Mouse (Mus musculus): ENCODE results near the gene Cyp11a1. TPM values are rescaled to one million over a fixed set of nuclear protein-coding genes. Genes with fewer than 3 reads are reported as not detected.

Gene Cyp11a1
- polyA plus RNA-seq, 1 experiment from 2014 or later, result 5.4 TPM

- WGBS, result 22% methylated on average over 13 of the region's 13 CpGs
- 0 out of 2 replicates have a peak, but pooled peaks cover 7% of the 10 kb centered on the region for H3K4me1 ChIP-seq
Observed at GRCm38 (mm10) chr9:57997511-57998031, 8.6 kb upstream of the Cyp11a1 start.

GRCm38 (mm10) chr9:57998032-57998659, 8.1 kb upstream of the Cyp11a1 start:
- H3K4me1 ChIP-seq, result 0 out of 2 replicates have a peak, but pooled peaks cover 7% of the 10 kb centered on the region
- H3K4me3 ChIP-seq (replicated peaks), result peak overlapping the region; percentile 23
- H3K36me3 ChIP-seq, result no peaks in the 10 kb centered on the region
- peak; percentile 47 for ATAC-seq (ENCODE audit: insufficient read depth, low FRiP score, low read depth)
- peak overlapping the region; percentile 50 for H3K4me2 ChIP-seq
- H3K27ac ChIP-seq, result no peak overlapping the region
- H3K9ac ChIP-seq, result no peak overlapping the region
- WGBS, result 2% methylated on average over 20 of the region's 20 CpGs
- 0 out of 2 replicates have a peak, but pooled peaks cover 14% of the 10 kb centered on the region for H3K27me3 ChIP-seq (replicated peaks)
- no peaks in the 10 kb centered on the region for H3K9me3 ChIP-seq

More at GRCm38 (mm10) chr9:57997511-57998031, 8.6 kb upstream of the Cyp11a1 start:
- Histone ChIP-seq H3K27ac (no peak overlapping the region), H3K9me3 (no peaks in the 10 kb centered on the region), H3K4me3 (replicated peaks) (peak overlapping the region; percentile 23), H3K27me3 (replicated peaks) (0 out of 2 replicates have a peak, but pooled peaks cover 14% of the 10 kb centered on the region), H3K36me3 (no peaks in the 10 kb centered on the region), H3K9ac (no peak overlapping the region), H3K4me2 (peak overlapping the region; percentile 50)
- peak; percentile 79; the same call in 1 of the 2 replicates for ATAC-seq (ENCODE audit: insufficient read depth, low FRiP score, low read depth)

GRCm38 (mm10) chr9:57998685-57999084, 7.5 kb upstream of the Cyp11a1 start:
- no peak overlapping the region for H3K27ac ChIP-seq
- H3K9me3 ChIP-seq, result no peaks in the 10 kb centered on the region
- H3K4me3 ChIP-seq (replicated peaks), result no peak overlapping the region
- no peak overlapping the region for H3K9ac ChIP-seq
- no peak for ATAC-seq (ENCODE audit: insufficient read depth, low FRiP score, low read depth)
- H3K36me3 ChIP-seq, result no peaks in the 10 kb centered on the region
- no peak overlapping the region for H3K4me2 ChIP-seq
- H3K27me3 ChIP-seq (replicated peaks), result 0 out of 2 replicates have a peak, but pooled peaks cover 14% of the 10 kb centered on the region
- 0 out of 2 replicates have a peak, but pooled peaks cover 7% of the 10 kb centered on the region for H3K4me1 ChIP-seq
- WGBS, result 58% methylated on average over 2 of the region's 2 CpGs

GRCm38 (mm10) chr9:57999676-58000075, 6.5 kb upstream of the Cyp11a1 start:
- H3K27me3 ChIP-seq (replicated peaks), result 0 out of 2 replicates have a peak, but pooled peaks cover 14% of the 10 kb centered on the region
- no peak for ATAC-seq (ENCODE audit: insufficient read depth, low FRiP score, low read depth)
- 47% methylated on average over 2 of the region's 2 CpGs for WGBS
- no peak overlapping the region for H3K27ac ChIP-seq
- no peak overlapping the region for H3K9ac ChIP-seq
- H3K4me1 ChIP-seq, result 0 out of 2 replicates have a peak, but pooled peaks cover 7% of the 10 kb centered on the region
- no peaks in the 10 kb centered on the region for H3K36me3 ChIP-seq
- H3K4me2 ChIP-seq, result no peak overlapping the region
- no peak overlapping the region for H3K4me3 ChIP-seq (replicated peaks)
- no peaks in the 10 kb centered on the region for H3K9me3 ChIP-seq

- no peak overlapping the region for H3K27ac ChIP-seq
- H3K9ac ChIP-seq, result no peak overlapping the region
- H3K27me3 ChIP-seq (replicated peaks), result 0 out of 2 replicates have a peak, but pooled peaks cover 4% of the 10 kb centered on the region
- 7% methylated on average over 2 of the region's 2 CpGs for WGBS
- no peak overlapping the region for H3K4me2 ChIP-seq
- ATAC-seq (ENCODE audit: insufficient read depth, low FRiP score, low read depth), result no peak
- H3K4me1 ChIP-seq, result no peaks in the 10 kb centered on the region
- no peak overlapping the region for H3K4me3 ChIP-seq (replicated peaks)
- H3K9me3 ChIP-seq, result no peaks in the 10 kb centered on the region
- H3K36me3 ChIP-seq, result no peaks in the 10 kb centered on the region
Observed at GRCm38 (mm10) chr9:58003272-58003671, 2.9 kb upstream of the Cyp11a1 start.

GRCm38 (mm10) chr9:58008336-58009014, 2.3 kb downstream of the Cyp11a1 start:
- Histone ChIP-seq H3K36me3 (no peaks in the 10 kb centered on the region), H3K4me1 (0 out of 2 replicates have a peak, but pooled peaks cover 7% of the 10 kb centered on the region), H3K9me3 (no peaks in the 10 kb centered on the region), H3K4me2 (no peak overlapping the region), H3K27ac (no peak overlapping the region), H3K4me3 (replicated peaks) (no peak overlapping the region), H3K27me3 (replicated peaks) (no peaks in the 10 kb centered on the region), H3K9ac (no peak overlapping the region)
- WGBS, result 72% methylated on average over 12 of the region's 12 CpGs
- ATAC-seq (ENCODE audit: insufficient read depth, low FRiP score, low read depth), result no peak

GRCm38 (mm10) chr9:58009015-58009362, 2.8 kb downstream of the Cyp11a1 start:
- Histone ChIP-seq H3K27me3 (replicated peaks) (no peaks in the 10 kb centered on the region), H3K9ac (no peak overlapping the region), H3K4me1 (0 out of 2 replicates have a peak, but pooled peaks cover 7% of the 10 kb centered on the region), H3K4me2 (no peak overlapping the region), H3K9me3 (no peaks in the 10 kb centered on the region), H3K27ac (no peak overlapping the region), H3K4me3 (replicated peaks) (no peak overlapping the region), H3K36me3 (no peaks in the 10 kb centered on the region)
- 8% methylated on average over 6 of the region's 6 CpGs for WGBS
- peak; percentile 58; the same call in 1 of the 2 replicates for ATAC-seq (ENCODE audit: insufficient read depth, low FRiP score, low read depth)

GRCm38 (mm10) chr9:58009588-58009987, 3.4 kb downstream of the Cyp11a1 start:
- Histone ChIP-seq H3K27ac (no peak overlapping the region), H3K4me1 (0 out of 2 replicates have a peak, but pooled peaks cover 7% of the 10 kb centered on the region), H3K9me3 (no peaks in the 10 kb centered on the region), H3K36me3 (no peaks in the 10 kb centered on the region), H3K4me3 (replicated peaks) (no peak overlapping the region), H3K27me3 (replicated peaks) (no peaks in the 10 kb centered on the region), H3K4me2 (no peak overlapping the region), H3K9ac (no peak overlapping the region)
- 57% methylated on average over 3 of the region's 3 CpGs for WGBS
- no peak for ATAC-seq (ENCODE audit: insufficient read depth, low FRiP score, low read depth)

GRCm38 (mm10) chr9:58011027-58011426, 4.8 kb downstream of the Cyp11a1 start:
- Histone ChIP-seq H3K9ac (no peak overlapping the region), H3K4me1 (0 out of 2 replicates have a peak, but pooled peaks cover 7% of the 10 kb centered on the region), H3K9me3 (no peaks in the 10 kb centered on the region), H3K4me2 (no peak overlapping the region), H3K27ac (no peak overlapping the region), H3K4me3 (replicated peaks) (no peak overlapping the region), H3K36me3 (no peaks in the 10 kb centered on the region), H3K27me3 (replicated peaks) (no peaks in the 10 kb centered on the region)
- no peak for ATAC-seq (ENCODE audit: insufficient read depth, low FRiP score, low read depth)
- WGBS, result 34% methylated on average over 7 of the region's 7 CpGs

- H3K36me3 ChIP-seq, result no peaks in the 10 kb centered on the region
- H3K4me1 ChIP-seq, result 0 out of 2 replicates have a peak, but pooled peaks cover 7% of the 10 kb centered on the region
- WGBS, result 72% methylated on average over 8 of the region's 8 CpGs
- H3K4me2 ChIP-seq, result no peak overlapping the region
- H3K4me3 ChIP-seq (replicated peaks), result no peak overlapping the region
- H3K9me3 ChIP-seq, result no peaks in the 10 kb centered on the region
- H3K27ac ChIP-seq, result no peak overlapping the region
- H3K9ac ChIP-seq, result no peak overlapping the region
- ATAC-seq (ENCODE audit: insufficient read depth, low FRiP score, low read depth), result no peak
- no peaks in the 10 kb centered on the region for H3K27me3 ChIP-seq (replicated peaks)
Observed at GRCm38 (mm10) chr9:58011552-58011951, 5.3 kb downstream of the Cyp11a1 start.

- ATAC-seq (ENCODE audit: insufficient read depth, low FRiP score, low read depth), result no peak
- Histone ChIP-seq H3K27ac (no peak overlapping the region), H3K27me3 (replicated peaks) (no peaks in the 10 kb centered on the region), H3K4me3 (replicated peaks) (no peak overlapping the region), H3K4me2 (no peak overlapping the region), H3K4me1 (0 out of 2 replicates have a peak, but pooled peaks cover 7% of the 10 kb centered on the region), H3K9me3 (no peaks in the 10 kb centered on the region), H3K9ac (no peak overlapping the region), H3K36me3 (no peaks in the 10 kb centered on the region)
- 71% methylated on average over 2 of the region's 2 CpGs for WGBS
Observed at GRCm38 (mm10) chr9:58012486-58012885, 6.3 kb downstream of the Cyp11a1 start.

GRCm38 (mm10) chr9:58012935-58013334, 6.7 kb downstream of the Cyp11a1 start:
- no peak overlapping the region for H3K4me3 ChIP-seq (replicated peaks)
- no peaks in the 10 kb centered on the region for H3K36me3 ChIP-seq
- H3K4me2 ChIP-seq, result no peak overlapping the region
- 52% methylated on average over 2 of the region's 2 CpGs for WGBS
- no peaks in the 10 kb centered on the region for H3K9me3 ChIP-seq
- no peak for ATAC-seq (ENCODE audit: insufficient read depth, low FRiP score, low read depth)
- H3K4me1 ChIP-seq, result 0 out of 2 replicates have a peak, but pooled peaks cover 7% of the 10 kb centered on the region
- H3K27me3 ChIP-seq (replicated peaks), result no peaks in the 10 kb centered on the region
- H3K9ac ChIP-seq, result no peak overlapping the region
- no peak overlapping the region for H3K27ac ChIP-seq

All from stomach, embryonic 15.5 days (tissue).